Mouse (Mus musculus) intestine, postnatal 0 days (tissue): Measurements from ENCODE around the gene Cpb1. TPM values are rescaled to one million over a fixed set of nuclear protein-coding genes. Genes with fewer than 3 reads are reported as not detected.

ENCODE experiments used
- ATAC-seq: fragments of 200-750 bp; cut with Nextera tagmentation; 2 replicates; pipeline ENCODE4 v1.8.0; 2017; ENCODE audit warnings: mild to moderate bottlenecking, moderate TSS enrichment, moderate library complexity
- H3K27ac ChIP-seq: fragments of 300-500 bp; sonication (generic); 2 replicates; pipeline ENCODE4 v1.5.1; 2014; ENCODE audit warnings: mild to moderate bottlenecking, low read depth, low read length, moderate library complexity
- H3K27me3 ChIP-seq: fragments of 300-500 bp; sonication (generic); replicated peaks from 2 replicates; pipeline ENCODE4 v1.6.1; 2014; ENCODE audit warnings: low read length, mixed read lengths; ENCODE audit not compliant: control insufficient read depth, insufficient read depth
- H3K36me3 ChIP-seq: fragments of 300-500 bp; sonication (generic); 2 replicates; pipeline ENCODE4 v1.6.1; 2014; ENCODE audit warnings: mild to moderate bottlenecking, moderate library complexity; ENCODE audit not compliant: control insufficient read depth, insufficient read depth
- H3K4me1 ChIP-seq: fragments of 300-500 bp; sonication (generic); replicated peaks from 2 replicates; pipeline ENCODE4 v1.6.1; 2014; ENCODE audit warnings: antibody characterized with exemption, low read length, mixed read lengths; ENCODE audit not compliant: control insufficient read depth, insufficient read depth
- H3K4me2 ChIP-seq: fragments of 300-500 bp; sonication (generic); replicated peaks from 2 replicates; pipeline ENCODE4 v1.6.1; 2014; ENCODE audit warnings: low read depth, mild to moderate bottlenecking, moderate library complexity
- H3K4me3 ChIP-seq: fragments of 300-500 bp; sonication (generic); 2 replicates; pipeline ENCODE4 v1.5.1; 2014; ENCODE audit warnings: low read depth, low read length
- H3K9ac ChIP-seq: fragments of 300-500 bp; sonication (generic); 2 replicates; pipeline ENCODE4 v1.6.1; 2014; ENCODE audit warnings: mild to moderate bottlenecking, low read depth, low read length
- H3K9me3 ChIP-seq: fragments of 300-500 bp; sonication (generic); 2 replicates; pipeline ENCODE4 v1.6.1; 2016; ENCODE audit warnings: mixed run types; ENCODE audit not compliant: control insufficient read depth
- CTCF ChIP-seq: sonication (generic); IDR thresholded peaks from 2 replicates; pipeline ENCODE4 v1.5.1; 2016; ENCODE audit warnings: low read depth, mild to moderate bottlenecking, control low read depth, antibody characterized with exemption, moderate library complexity
- WGBS: fragments of 180-500 bp; shearing (Covaris S2); extraction: QIAGEN DNeasy Blood & Tissue Kit; methylation state at CpG from one replicate; pipeline ENCODE4 v1.1.7; 2014; 5-methylcytosine and 5-hydroxymethylcytosine counted together
- polyA plus RNA-seq: library from polyadenylated mRNA; unstranded; fragments of >200 nt; fragmentation: Nextera tagmentation; extraction: Ambion mirVana; gene quantifications from 2 replicates; pipeline ENCODE4 v1.2.1, GENCODE M21; 2015

The Cpb1 gene
- polyA plus RNA-seq: 3.7 and 5.2 TPM in 2 replicates

- Histone ChIP-seq H3K9me3 (no peaks in the 10 kb centered on the region), H3K36me3 (no peaks in the 10 kb centered on the region), H3K4me1 (no peaks in the 10 kb centered on the region), H3K27me3 (no peaks in the 10 kb centered on the region), H3K4me2 (no peak within 1 kb of the TSS), H3K27ac (no peak within 1 kb of the TSS), H3K9ac (no peak within 1 kb of the TSS), H3K4me3 (no peak within 1 kb of the TSS)
- 87% methylated on average over 3 of the region's 3 CpGs for WGBS
- no peak for ATAC-seq
- TF ChIP-seq CTCF: no peak
These were observed at the start of gene Cpb1 for GRCm38 (mm10) chr3:20275633-20276032. Gene Cpb1, minus strand, starts transcription at chr3:20275733.

DNA sequence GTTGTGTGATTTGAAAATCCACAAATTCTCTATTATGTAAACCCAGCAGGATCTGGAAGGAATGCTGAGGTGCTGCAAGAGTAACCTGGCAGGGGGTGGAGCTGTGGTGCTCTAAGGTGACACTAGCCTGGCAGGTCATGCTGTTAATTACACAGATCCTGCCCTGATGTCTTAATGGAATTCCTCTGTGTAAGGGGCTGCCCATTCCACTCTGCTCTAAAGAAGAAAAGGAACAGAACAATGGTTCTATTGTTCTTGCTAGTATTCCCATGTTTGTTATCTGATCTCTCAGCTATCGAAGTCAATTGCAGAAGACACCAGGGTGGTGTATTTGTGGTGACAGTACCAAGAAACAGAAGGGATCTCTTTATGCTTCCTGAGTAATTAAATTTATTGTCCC, 41.7 kb upstream of the Cpb1 start:
- ATAC-seq: no peak
- H3K4me2 ChIP-seq: no peak overlapping the region
- no peaks in the 10 kb centered on the region for H3K27me3 ChIP-seq
- H3K4me1 ChIP-seq: no peaks in the 10 kb centered on the region
- no peak overlapping the region for H3K9ac ChIP-seq
- H3K4me3 ChIP-seq: no peak overlapping the region
- no peak for TF ChIP-seq CTCF
- no peaks in the 10 kb centered on the region for H3K9me3 ChIP-seq
- no peaks in the 10 kb centered on the region for H3K36me3 ChIP-seq
- 31% methylated on average over 1 of the region's 1 CpGs for WGBS
- no peak overlapping the region for H3K27ac ChIP-seq

DNA sequence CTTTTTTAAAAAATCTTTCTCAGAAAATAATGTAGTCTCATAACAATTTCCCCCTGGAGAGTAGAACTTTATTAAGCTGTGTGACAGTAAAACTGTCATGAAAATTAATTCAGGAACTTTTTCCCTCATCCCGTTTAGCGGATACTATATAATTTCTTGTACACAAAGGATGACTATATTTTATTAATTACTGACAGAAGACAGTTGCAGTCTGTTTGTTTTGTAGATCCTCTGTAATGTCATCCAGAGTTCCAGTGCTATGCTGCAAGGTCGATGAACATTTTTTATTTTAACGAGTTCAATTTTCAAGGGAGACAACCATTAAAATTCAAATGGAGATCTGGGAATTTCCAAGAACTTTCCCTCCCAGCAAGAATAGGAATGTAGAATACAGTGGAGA, 33.6 kb upstream of the Cpb1 start:
- Histone ChIP-seq H3K27me3 (no peaks in the 10 kb centered on the region), H3K27ac (no peak overlapping the region), H3K4me1 (no peaks in the 10 kb centered on the region), H3K36me3 (no peaks in the 10 kb centered on the region), H3K9ac (no peak overlapping the region), H3K4me2 (no peak overlapping the region), H3K4me3 (no peak overlapping the region), H3K9me3 (no peaks in the 10 kb centered on the region)
- no peak for TF ChIP-seq CTCF
- ATAC-seq: no peak
- 74% methylated on average over 4 of the region's 4 CpGs for WGBS

- Histone ChIP-seq H3K4me1 (no peaks in the 10 kb centered on the region), H3K36me3 (no peaks in the 10 kb centered on the region), H3K9ac (no peak overlapping the region), H3K9me3 (no peaks in the 10 kb centered on the region), H3K27me3 (no peaks in the 10 kb centered on the region), H3K27ac (no peak overlapping the region), H3K4me2 (no peak overlapping the region), H3K4me3 (no peak overlapping the region)
- no peak for TF ChIP-seq CTCF
- no peak for ATAC-seq
- WGBS: 54% methylated on average over 4 of the region's 4 CpGs
These were observed 31.7 kb upstream of the Cpb1 start for GRCm38 (mm10) chr3:20307256-20307655.

DNA sequence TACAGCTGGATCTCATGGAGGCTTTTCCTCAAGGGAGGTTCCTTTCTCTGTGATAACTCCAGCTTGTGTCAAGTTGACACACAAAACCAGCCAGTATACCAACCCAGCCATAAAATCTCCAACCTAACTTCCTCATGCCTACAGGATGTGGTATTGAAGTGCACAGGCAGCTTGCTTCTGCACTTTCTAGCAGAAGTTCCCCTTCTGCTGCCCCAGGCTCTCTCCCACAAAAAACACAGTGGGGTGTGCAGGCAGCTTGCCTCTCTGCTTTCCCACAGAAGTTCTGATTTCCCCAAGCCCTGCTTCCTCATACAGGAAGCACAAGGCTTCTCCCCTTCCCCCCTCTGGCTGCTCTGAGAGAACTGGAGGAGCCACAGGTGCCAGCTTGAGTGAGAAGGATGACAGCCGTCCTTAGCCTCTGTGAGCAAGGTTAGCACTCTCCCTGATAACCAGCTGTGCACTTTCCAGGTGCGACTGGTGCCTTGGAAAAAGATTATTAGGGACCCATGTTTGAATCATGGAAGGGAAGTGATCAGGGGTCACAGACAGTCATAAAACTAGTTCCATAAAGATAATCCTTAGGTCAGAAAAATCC, 29.3 kb upstream of the Cpb1 start:
- Histone ChIP-seq H3K9me3 (no peaks in the 10 kb centered on the region), H3K9ac (no peak overlapping the region), H3K36me3 (no peaks in the 10 kb centered on the region), H3K4me3 (no peak overlapping the region), H3K27ac (no peak overlapping the region), H3K4me2 (no peak overlapping the region), H3K4me1 (no peaks in the 10 kb centered on the region), H3K27me3 (no peaks in the 10 kb centered on the region)
- 25% methylated on average over 2 of the region's 2 CpGs for WGBS
- TF ChIP-seq CTCF: no peak
- ATAC-seq: 0 out of 2 replicates have a peak, but pooled peaks have one; percentile 33

DNA sequence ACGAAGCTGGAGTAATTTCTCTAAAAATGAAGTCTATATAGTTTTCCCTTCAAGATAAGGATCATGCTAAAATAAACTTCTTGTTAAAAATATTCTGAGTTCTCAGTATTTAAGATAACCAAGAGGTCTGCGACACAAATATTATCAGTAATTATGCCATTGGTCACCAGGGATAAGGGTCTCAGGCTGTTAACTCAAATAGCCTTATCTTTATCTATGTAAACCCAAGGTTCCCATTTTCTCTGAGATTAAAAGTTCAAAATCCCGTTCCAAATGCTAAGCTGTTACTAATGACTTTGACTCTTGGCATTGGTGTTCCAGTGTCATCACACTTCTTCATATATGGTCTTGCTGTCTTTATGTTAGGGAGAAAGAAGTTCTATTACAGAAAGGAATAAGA, 20.0 kb upstream of the Cpb1 start:
- Histone ChIP-seq H3K9me3 (no peaks in the 10 kb centered on the region), H3K4me3 (no peak overlapping the region), H3K9ac (no peak overlapping the region), H3K27ac (no peak overlapping the region), H3K4me2 (no peak overlapping the region), H3K36me3 (no peaks in the 10 kb centered on the region), H3K27me3 (no peaks in the 10 kb centered on the region), H3K4me1 (no peaks in the 10 kb centered on the region)
- no peak for ATAC-seq
- no peak for TF ChIP-seq CTCF
- WGBS: 46% methylated on average over 3 of the region's 3 CpGs
